Mouse (Mus musculus) fibroblast of lung, adult 2 months (primary cell): ENCODE results near the gene Angptl3.

ENCODE experiments used
- DNase-seq: peaks from one replicate; pipeline ENCODE4 v3.0.0-alpha.2; 2011; ENCODE audit warnings: low read depth

Angptl3 gene

DNA sequence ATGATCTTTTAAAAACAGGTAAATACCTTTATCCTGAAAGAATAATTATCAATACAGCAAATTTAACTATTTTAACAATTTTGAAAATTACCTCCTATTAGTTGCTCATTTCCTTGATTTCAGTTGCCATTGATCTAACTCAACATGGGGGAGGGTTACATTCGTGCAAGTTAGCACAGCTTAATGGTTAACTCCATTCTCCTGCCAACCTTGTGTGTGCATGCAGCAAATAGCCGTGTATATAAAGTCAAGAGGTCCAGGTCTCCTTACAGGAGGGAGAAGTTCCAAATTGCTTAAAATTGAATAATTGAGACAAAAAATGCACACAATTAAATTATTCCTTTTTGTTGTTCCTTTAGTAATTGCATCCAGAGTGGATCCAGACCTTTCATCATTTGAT lies at the start of gene Angptl3:
Angptl3 (plus strand) TSS at position 269 of the 400 bp plus-strand sequence.
- no peak for DNase-seq

DNA sequence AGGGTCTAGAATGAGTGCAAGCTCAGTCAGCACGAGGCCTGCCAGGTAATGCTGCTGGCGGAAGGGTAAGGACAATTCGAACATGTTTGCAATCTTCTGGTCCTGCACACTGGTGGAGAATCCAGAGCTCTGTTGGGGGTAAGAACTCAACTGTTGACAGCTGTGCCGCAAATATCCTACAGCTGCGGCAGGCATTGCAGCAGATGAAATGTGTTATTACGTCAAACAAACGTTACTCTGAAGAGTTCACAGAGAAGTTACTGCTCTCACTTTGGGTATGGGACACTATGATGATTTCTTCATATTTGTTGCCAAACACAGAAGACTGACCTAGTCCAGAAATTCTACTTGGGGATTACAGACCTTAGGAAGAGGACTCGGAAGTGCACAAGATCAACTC lies 46.1 kb upstream of the Angptl3 start:
- DNase-seq = no peak

DNA sequence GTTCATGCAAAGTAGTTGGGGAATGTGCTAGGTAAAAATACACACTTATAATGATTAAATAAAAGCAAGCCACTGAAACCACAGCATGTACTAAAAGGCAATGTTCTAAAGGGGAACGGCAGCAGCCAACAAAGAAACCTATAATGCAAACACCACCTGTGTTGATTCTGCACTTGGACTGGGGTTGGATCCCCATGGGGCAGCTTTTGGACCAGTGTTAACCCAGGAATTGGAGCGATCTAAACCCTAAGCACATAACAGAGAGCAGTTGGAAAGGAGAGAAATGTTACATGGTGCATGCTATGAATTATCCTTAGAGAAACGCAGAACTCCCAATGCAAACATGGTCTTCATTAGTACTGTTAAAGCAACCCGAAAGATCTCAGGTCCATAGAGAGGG lies 37.3 kb upstream of the Angptl3 start:
- DNase-seq = no peak

DNA sequence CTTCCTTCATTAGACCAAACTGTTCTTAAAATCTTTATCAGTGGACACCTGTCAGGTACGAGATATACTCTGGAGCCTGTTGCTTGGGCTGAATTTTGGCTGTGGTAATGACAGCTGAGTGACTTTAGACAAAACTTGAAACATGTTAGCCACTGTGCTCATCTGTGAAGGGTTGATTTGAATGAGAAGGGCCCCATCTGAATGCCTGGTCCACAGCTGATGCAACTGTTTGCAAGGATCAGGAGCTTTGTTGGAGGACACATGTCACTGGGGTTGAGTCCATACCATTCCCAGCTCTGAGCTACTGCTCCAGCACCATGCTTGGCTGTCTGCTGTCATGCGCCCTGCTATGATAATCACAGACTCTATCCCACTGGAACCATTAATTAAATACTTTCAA lies 25.2 kb upstream of the Angptl3 start:
- DNase-seq = no peak

DNA sequence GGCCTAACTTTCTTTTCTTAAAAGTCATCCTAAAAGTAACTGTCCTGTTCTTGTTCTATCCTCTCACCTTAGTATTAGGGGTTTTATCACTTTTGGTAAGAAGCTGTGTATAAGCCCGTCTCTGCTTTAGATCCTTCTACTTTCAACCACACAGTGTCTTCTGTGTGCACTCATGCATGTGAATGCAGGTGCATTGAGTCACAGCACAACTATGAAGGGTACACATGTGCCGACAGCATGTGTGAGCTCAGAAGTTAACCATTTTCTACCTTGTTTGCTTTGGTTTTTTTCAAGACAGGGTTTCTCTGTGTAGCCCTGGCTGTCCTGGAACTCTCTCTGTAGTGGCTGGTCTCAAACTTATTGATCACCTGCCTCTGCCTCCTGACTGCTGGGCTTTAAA lies 24.4 kb upstream of the Angptl3 start:
- DNase-seq = no peak

DNA sequence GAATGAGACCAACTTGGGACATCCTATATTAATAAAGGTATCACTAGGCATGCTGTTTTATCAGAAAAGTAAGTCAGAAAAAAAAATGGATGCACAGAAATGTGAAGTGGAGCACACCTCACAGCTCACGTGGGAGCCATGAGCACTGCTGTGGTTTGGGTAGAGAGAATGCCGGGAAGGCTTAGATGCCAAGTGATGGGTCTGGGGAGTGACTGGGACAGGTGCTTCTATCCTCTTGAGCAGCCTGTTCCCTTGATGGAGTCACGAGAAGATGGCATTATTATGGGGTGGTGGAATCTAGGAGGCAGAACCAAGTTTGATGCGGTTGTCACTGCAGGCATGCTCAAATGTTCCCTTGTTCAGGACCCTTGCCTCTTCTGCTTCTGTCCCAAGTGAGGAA lies 19.7 kb upstream of the Angptl3 start:
- DNase-seq = no peak

DNA sequence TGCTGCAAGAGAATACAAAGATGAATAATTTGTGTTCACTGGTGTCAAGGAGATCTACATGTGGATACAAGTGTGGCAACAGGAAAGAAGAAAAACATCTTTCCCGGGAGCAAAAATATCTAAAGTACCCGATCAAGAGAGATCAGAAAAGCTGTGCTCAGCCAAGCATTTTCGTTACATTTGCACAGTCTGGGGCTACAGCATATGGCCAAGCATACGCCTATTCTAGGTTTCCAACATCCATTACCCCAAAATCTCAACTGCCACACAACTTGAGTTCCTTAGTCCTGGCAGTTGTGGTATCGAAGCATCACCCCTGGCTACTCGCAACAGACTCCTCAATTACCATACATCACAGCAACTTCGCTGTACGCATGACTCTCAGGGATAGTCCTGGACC lies 8.5 kb upstream of the Angptl3 start:
- no peak for DNase-seq

DNA sequence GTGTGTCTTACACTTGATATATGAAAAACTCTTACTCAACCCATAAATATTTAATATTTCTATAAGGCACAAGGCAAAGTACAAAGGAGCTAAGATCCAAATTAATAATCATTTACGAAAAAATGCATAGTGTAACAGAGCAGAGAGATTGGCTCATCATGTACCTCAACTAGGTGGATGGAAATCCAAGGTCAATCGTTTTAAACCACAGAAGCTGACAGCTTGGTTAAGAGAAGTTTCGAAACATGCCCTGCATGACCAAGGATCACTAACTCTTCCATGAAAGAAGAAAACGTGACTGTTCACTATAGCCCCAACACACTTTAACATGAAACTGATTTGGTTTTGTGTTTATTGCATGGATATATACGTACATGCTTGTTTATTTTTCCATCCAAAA lies 2.4 kb upstream of the Angptl3 start:
- no peak for DNase-seq

DNA sequence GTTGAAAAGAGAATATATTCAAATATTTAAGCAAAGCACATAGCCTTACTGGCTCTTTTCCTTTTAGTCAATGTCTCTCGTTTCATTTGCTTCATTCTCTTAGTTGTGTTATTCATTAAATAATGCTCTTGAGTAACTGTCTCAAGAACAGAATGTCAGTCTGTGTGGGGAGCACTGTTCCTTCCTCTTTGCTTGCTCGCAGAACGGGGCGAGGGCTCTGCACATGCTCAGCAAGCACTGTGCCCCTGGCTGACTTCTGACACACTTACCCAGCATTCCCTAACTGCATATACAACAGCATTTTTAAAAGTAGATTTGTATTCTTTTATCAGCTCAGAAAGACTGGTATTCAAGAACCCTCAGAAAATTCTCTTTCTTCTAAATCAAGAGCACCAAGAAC lies 2.2 kb downstream of the Angptl3 start:
- no peak for DNase-seq

DNA sequence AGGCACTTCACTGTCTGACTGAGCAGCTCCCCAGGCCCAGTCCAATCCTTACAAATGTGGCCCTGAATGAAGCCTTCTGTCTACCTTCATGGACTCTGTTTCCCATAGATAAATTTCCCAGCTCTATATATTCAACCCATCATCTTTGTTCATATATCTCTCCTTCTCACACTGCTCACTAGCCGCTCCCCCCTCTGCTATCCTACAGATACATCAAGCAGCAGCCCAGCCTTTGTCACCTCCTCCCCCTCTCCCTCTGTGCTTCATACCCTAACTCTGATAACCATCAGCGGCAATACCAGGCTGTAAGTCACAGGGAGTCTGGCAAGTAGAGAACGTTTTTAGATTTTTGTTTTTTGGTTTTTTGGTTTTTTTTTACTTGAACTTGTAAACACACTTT lies 14.1 kb downstream of the Angptl3 start:
- DNase-seq = no peak

DNA sequence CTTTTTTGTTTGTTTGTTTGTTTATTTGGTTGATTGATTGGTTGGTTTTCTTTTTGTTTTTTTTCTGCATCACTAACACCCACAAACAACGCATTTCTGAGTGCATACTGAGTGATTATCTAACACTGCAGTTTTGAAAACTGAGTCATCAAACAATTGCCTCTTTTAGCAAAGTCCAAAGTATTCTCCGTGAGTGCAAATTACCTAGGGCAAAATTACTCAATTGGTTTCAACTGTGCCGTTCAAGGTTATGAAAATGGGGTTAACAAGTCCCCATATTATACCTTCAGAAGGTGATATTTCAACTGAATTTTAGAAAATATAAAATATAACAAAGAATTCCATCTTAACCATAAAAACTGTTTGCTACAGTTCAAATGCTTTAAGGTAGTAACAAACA lies 15.7 kb downstream of the Angptl3 start:
- DNase-seq = no peak

DNA sequence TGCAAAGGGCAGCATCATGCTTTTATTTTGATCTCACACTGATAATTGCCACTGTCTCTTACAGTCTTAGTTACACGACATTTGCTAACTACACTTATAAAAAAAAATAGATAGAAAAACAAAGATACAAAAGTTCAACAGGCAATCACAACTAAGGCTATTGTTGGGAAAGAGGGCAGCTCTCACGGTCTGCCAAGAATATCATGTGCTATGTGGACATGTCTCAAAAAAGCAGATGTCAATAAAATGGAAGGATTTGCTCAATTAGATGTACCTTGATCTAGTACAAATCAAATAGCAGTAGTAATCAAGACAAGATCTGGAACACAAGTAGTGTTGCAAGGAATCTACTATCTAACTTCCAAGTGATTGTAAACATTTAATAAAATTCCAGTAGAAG lies 17.8 kb downstream of the Angptl3 start:
- DNase-seq = no peak

DNA sequence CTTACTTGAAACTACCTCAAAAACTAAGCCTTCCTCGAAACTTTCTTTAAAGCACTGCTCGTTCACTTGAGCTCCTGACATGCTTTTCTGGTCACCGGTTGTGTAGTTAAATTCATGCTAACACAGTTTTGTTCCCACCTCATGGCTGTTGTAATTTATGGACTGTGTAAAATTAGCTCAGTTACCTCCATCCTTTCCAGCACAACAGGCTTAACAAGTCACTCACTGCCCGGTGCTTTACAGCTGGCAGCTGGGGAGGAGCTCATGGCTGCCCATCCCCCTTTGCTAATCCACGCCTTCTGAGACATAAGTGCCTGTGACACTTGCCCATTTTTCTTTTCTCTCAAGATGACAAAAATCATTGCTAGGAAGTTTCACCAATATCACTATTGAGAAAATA lies 33.8 kb downstream of the Angptl3 start:
- DNase-seq = no peak

DNA sequence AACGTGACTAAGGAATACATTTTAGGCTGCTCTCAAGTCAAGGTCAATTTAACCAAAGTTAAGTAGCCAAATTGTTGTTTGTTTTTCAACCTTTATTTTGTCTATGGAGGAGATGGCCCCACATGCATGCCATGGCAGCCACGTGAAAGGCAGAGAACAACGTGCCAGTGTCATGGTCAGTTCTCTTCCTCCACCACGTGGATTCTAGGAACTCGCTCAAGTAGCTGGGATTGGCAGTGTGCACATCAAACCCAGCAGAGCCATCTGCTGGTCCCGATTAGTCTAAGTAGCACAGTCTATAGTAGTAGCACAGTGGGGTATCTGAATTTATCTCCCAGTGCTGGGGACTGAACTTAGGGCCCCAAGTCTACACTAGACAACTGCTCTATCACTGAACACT lies 38.1 kb downstream of the Angptl3 start:
- no peak for DNase-seq

DNA sequence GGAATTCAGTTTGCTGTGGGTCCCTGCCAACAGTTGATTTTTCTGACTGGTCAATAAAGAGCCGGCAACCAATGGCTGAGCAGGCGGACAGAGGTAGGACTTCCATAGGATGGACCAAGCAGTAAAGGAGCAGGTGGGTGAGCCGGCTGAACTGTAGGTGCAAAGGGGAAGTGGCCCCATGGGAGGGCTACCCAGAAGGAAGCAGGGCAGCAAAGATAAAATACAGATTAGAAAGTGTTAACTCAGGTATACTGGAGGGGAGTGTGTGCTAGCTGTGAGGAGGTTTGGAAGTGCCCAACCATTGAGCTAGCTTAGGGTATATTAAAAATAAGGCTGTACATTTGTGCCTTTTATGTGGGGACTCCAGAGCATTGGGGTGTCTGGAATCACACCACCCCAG lies 47.3 kb downstream of the Angptl3 start:
- DNase-seq = no peak

DNA sequence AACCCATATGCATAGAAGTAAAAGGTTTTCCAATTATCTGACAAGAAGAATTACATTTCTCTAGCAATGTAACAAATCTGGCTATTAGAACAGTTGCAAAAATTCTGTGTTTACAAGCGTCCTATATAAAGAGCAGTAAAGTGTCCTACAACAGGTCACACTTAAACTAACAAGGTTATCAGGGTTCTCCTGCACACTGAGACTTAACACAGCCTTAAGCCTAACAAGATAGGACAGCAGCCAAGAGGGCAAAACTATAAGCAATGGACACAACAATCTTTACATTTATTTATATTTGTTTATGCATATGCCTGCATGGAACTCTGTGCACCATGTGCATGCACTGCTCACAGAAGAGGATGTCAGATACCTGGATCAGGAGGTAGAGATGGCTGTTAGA lies 50.4 kb downstream of the Angptl3 start:
- DNase-seq = no peak

DNA sequence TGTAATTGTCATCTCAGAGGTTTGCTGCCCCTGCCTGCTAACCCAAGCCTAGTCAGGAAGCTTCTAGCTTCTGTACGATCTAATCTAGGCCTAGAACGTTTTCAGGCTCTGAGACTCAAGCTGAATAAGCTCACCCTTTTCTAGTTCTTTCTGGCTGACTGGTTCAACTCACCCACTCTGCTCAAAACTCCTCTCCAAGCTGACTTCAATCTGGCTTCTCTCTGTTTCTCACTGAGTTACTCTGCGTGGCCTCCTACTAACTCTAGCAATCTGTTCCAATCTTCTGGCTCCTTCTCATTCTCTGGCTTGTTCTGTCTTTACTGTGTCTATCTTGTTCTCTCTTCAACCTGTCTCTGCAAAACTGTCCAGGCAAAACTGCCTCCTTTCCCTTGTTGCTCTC lies 53.1 kb downstream of the Angptl3 start:
- no peak for DNase-seq

DNA sequence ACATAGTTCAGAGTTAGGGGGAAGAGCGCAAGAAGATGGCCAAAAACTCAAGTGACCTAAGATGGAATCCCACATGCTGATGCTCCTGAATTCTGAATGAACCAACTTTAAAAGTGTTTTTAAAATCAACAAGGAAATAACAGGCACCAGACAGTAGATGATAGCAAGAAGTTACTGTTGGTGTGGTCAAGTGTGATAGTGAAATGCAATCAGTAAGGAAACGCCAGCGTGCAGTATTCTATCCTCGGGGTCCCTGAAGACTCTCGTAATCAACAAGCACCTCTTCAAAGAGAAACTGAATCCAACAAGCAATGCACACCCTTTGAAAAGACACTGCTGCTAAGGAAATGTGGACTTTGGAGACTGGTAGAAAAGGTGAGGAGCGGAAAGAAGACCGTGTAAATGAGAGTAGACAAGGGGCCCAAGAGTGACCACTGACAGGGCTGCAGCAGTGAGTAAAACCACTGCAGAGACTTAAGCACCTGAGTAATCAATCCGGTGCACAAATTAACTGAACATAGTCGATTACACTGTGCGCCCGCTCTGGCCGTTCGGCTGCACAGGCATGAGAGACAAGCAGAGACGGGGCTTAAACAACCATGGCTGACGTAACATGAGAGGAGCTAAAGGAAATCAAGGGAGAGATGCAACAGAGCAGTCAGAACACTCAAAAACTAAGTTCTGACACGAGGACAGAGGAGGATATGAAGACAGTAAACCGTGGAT lies 57.2 kb downstream of the Angptl3 start:
- DNase-seq = no peak

DNA sequence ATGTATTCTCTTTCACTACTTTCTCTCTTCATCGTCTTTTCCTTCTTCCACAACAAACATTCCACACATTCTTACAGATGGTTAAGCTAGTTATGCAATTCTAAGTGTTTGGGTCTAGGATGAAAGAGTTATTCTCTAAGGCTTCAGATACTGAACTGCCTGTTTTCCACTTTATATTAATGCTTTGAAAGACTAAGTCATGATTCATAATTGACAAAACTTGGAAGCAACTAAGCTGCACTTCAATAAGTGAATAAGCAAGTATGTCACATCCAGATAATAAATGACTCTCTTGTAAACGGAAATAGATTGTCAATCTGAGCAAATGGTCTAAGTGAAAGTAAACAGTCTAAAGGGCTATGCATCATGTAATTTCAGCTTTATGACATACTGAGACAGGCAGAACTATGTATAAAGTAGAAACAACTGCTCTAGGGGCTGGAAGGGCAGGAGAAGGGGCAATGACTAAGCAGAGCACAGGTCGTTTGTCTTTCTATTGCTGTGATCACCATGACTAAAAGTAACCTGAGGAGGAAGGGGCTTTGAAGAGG lies 60.5 kb downstream of the Angptl3 start:
- peak; percentile 27 for DNase-seq

DNA sequence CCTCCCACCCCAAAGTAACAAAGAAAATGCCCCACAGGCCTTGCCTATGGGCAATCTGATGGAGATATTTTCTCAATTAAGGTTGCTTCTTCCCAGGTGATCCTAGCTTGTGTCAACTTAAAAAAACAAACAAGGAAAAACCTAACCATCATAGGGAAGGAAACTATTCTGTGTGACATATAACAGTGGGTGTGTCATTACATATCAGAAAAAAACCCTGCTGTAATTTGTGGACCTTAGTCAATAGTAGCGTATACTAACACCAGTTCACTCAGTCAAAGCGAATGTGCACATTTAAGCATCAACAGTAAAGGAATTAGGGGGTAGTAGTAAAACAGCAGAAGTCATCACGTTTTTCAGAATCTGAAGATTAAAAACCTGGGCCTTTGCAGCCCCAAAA lies 61.0 kb downstream of the Angptl3 start:
- no peak for DNase-seq
